Mouse (Mus musculus) heart, adult 2 months (tissue): ENCODE measurements around the gene Map3k5. TPM values are rescaled to one million over a fixed set of nuclear protein-coding genes. Genes with fewer than 3 reads are reported as not detected.

ENCODE experiments used
- DNase-seq, 2 experiments: peaks; one replicate each; pipeline ENCODE4 v3.0.0; 2021
- H3K27ac ChIP-seq: fragments of 200-600 bp; 2 replicates; pipeline ENCODE4 v1.8.1; 2022
- H3K27me3 ChIP-seq: fragments of 200-500 bp; 2 replicates; pipeline ENCODE4 v1.6.1; 2012; ENCODE audit warnings: mild to moderate bottlenecking, low read length, inconsistent platforms, mixed read lengths; ENCODE audit not compliant: control insufficient read depth, insufficient read depth
- H3K36me3 ChIP-seq: fragments of 200-500 bp; 2 replicates; pipeline ENCODE4 v1.6.1; 2012; ENCODE audit warnings: low read length, inconsistent platforms; ENCODE audit not compliant: control insufficient read depth, insufficient read depth
- H3K4me1 ChIP-seq: fragments of 200-500 bp; 2 replicates; pipeline ENCODE4 v1.6.1; 2011; ENCODE audit warnings: low read length; ENCODE audit not compliant: control insufficient read depth, insufficient read depth
- H3K4me3 ChIP-seq: fragments of 200-600 bp; 2 replicates; pipeline ENCODE4 v1.8.1; 2022
- H3K79me2 ChIP-seq: fragments of 200-500 bp; replicated peaks from 2 replicates; pipeline ENCODE4 v1.6.1; 2012; ENCODE audit warnings: mild to moderate bottlenecking, inconsistent platforms, low read length, moderate library complexity, mixed read lengths; ENCODE audit not compliant: control insufficient read depth, insufficient read depth
- H3K9ac ChIP-seq: fragments of 200-500 bp; 2 replicates; pipeline ENCODE4 v1.6.1; 2012; ENCODE audit warnings: low read depth, mild to moderate bottlenecking, control low read depth, inconsistent platforms, low read length, mixed read lengths
- CTCF ChIP-seq: fragments of 200-600 bp; IDR thresholded peaks from 2 replicates; pipeline ENCODE4 v1.8.1; 2022; ENCODE audit warnings: antibody characterized with exemption, mild to moderate bottlenecking, moderate library complexity
- EP300 ChIP-seq: fragments of 200-500 bp; IDR thresholded peaks from 2 replicates; pipeline ENCODE4 v1.6.1; 2011; ENCODE audit warnings: low read depth, low read length, control low read depth; ENCODE audit not compliant: insufficient read depth
- POLR2A ChIP-seq: fragments of 200-500 bp; IDR thresholded peaks from 2 replicates; pipeline ENCODE4 v1.6.1; 2011; ENCODE audit warnings: mild to moderate bottlenecking, low read depth, low read length, control low read depth; ENCODE audit not compliant: insufficient read depth
- WGBS: fragments of 180-500 bp; shearing (Covaris S2); methylation state at CpG from one replicate; pipeline ENCODE4 v1.1.7; 2018; 5-methylcytosine and 5-hydroxymethylcytosine counted together
- intact Hi-C: fragments of 180-260 bp; cut with DNase I; formaldehyde crosslinking; loops from one replicate; pipeline ENCODE4 v1.15.1; 2025
- polyA plus RNA-seq: library from polyadenylated mRNA; depleted of rRNA; stranded (reverse); fragments of >200 nt; gene quantifications from 2 replicates; pipeline ENCODE4 v1.2.3, GENCODE M21; 2012
- total RNA-seq, 2 experiments: library from RNA; stranded (reverse); gene quantifications; 2 replicates each; pipeline ENCODE4 v1.2.3; 2021

Gene Map3k5
- total and polyA plus RNA-seq, 3 experiments = 7.6 to 45.3 (median 42.6) TPM

- H3K4me1 ChIP-seq = peaks cover 5% of the 10 kb centered on the region
- peak in 1 of 2 experiments; percentile 42 for DNase-seq
- WGBS = 61% methylated on average over 13 of the region's 13 CpGs
- H3K36me3 ChIP-seq = peaks cover 11% of the 10 kb centered on the region
- intact Hi-C loops = no loop called here
- no peaks in the 10 kb centered on the region for H3K79me2 ChIP-seq
- H3K9ac ChIP-seq = no peak overlapping the region
- H3K4me3 ChIP-seq = no peak overlapping the region
- no peak for TF ChIP-seq CTCF
- TF ChIP-seq POLR2A = no peak
- H3K27ac ChIP-seq = peak overlapping the region; percentile 53
- no peaks in the 10 kb centered on the region for H3K27me3 ChIP-seq
These were observed 142.5 kb downstream of the Map3k5 start for GRCm38 (mm10) chr10:20076541-20077469.

- H3K27ac ChIP-seq = no peak overlapping the region
- peaks cover 5% of the 10 kb centered on the region for H3K4me1 ChIP-seq
- intact Hi-C loops = no loop called here
- TF ChIP-seq EP300 (no peak), POLR2A (no peak), CTCF (no peak)
- H3K27me3 ChIP-seq = no peaks in the 10 kb centered on the region
- no peak for DNase-seq
- H3K9ac ChIP-seq = no peak overlapping the region
- H3K36me3 ChIP-seq = peaks cover 6% of the 10 kb centered on the region; the same call in 1 of the 2 replicates
- no peaks in the 10 kb centered on the region for H3K79me2 ChIP-seq
- no peak overlapping the region for H3K4me3 ChIP-seq
- 99% methylated on average over 2 of the region's 2 CpGs for WGBS
These were observed 144.1 kb downstream of the Map3k5 start for GRCm38 (mm10) chr10:20078350-20078749.

GRCm38 (mm10) chr10:20087841-20088240 is 153.6 kb downstream of the Map3k5 start:
- Histone ChIP-seq H3K79me2 (no peaks in the 10 kb centered on the region), H3K27me3 (no peaks in the 10 kb centered on the region), H3K9ac (no peak overlapping the region), H3K4me3 (no peak overlapping the region), H3K27ac (no peak overlapping the region), H3K36me3 (peaks cover 5% of the 10 kb centered on the region; the same call in 1 of the 2 replicates), H3K4me1 (no peaks in the 10 kb centered on the region; the same call in 1 of the 2 replicates)
- intact Hi-C loops = no loop called here
- TF ChIP-seq CTCF (no peak), EP300 (no peak), POLR2A (no peak)
- 84% methylated on average over 2 of the region's 2 CpGs for WGBS
- DNase-seq = no peak

GRCm38 (mm10) chr10:20089026-20089425 is 154.8 kb downstream of the Map3k5 start:
- TF ChIP-seq POLR2A (no peak), CTCF (no peak), EP300 (no peak)
- H3K79me2 ChIP-seq = no peaks in the 10 kb centered on the region
- no peak overlapping the region for H3K9ac ChIP-seq
- DNase-seq = no peak
- H3K36me3 ChIP-seq = peaks cover 5% of the 10 kb centered on the region; the same call in 1 of the 2 replicates
- intact Hi-C loops = no loop called here
- H3K4me3 ChIP-seq = no peak overlapping the region
- no peaks in the 10 kb centered on the region; the same call in 1 of the 2 replicates for H3K4me1 ChIP-seq
- no peak overlapping the region for H3K27ac ChIP-seq
- no peaks in the 10 kb centered on the region for H3K27me3 ChIP-seq
- 46% methylated on average over 3 of the region's 3 CpGs for WGBS

GRCm38 (mm10) chr10:20090171-20090570 is 155.9 kb downstream of the Map3k5 start:
- Histone ChIP-seq H3K79me2 (no peaks in the 10 kb centered on the region), H3K36me3 (peaks cover 5% of the 10 kb centered on the region; the same call in 1 of the 2 replicates), H3K27ac (no peak overlapping the region), H3K4me3 (no peak overlapping the region), H3K4me1 (no peaks in the 10 kb centered on the region; the same call in 1 of the 2 replicates), H3K9ac (no peak overlapping the region), H3K27me3 (no peaks in the 10 kb centered on the region)
- intact Hi-C loops = no loop called here
- no peak for DNase-seq
- TF ChIP-seq CTCF (no peak), EP300 (no peak), POLR2A (no peak)
- WGBS = 70% methylated on average over 11 of the region's 11 CpGs

- TF ChIP-seq POLR2A = no peak
- H3K36me3 ChIP-seq = peaks cover 5% of the 10 kb centered on the region; the same call in 1 of the 2 replicates
- intact Hi-C loops = no loop called here
These were observed 157.1 kb downstream of the Map3k5 start for GRCm38 (mm10) chr10:20091416-20091815.

More at GRCm38 (mm10) chr10:20091416-20091815, 157.1 kb downstream of the Map3k5 start:
- DNase-seq = no peak
- Histone ChIP-seq H3K4me1 (no peaks in the 10 kb centered on the region; the same call in 1 of the 2 replicates), H3K9ac (no peak overlapping the region), H3K27me3 (no peaks in the 10 kb centered on the region), H3K27ac (no peak overlapping the region), H3K79me2 (no peaks in the 10 kb centered on the region), H3K4me3 (no peak overlapping the region)
- WGBS = 88% methylated on average over 2 of the region's 2 CpGs
